In the genomic region with DNA sequence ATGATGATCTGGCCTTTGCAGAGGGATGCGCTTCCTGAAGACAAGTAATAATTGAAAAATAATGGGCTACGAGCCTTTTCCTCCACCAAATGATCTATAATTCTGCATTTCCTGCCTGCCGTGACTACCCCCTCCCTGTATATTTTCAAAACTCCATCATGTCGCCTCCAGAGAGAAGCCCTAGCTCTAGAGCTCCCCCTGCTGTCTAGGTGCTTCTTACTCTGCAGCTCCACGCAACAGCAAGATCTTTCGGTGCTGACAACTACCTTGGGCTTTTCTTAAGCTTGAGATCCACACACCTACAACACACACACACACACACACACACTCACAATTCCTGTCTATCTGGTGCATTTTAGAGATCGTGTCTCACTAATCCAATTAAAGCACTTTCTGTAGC, we compare ENCODE assay signal across 7 mouse cellular contexts. TPM values are rescaled to one million over a fixed set of nuclear protein-coding genes. Genes with fewer than 3 reads are reported as not detected.
A peak's percentile ranks its signal among the peaks of the same experiment; 100 is the strongest.
DNase-seq lines count a peak whose midpoint lies in the region; ATAC-seq and TF ChIP-seq lines count a peak whose summit lies in the region.

No protein-coding gene starts in this region.

- H3K27ac ChIP-seq in kidney, postnatal 0 days = no peak overlapping the region
- H3K27ac ChIP-seq in liver, embryonic 13.5 days = no peak overlapping the region

- H3K4me2 ChIP-seq in kidney, postnatal 0 days (ENCODE audit: low read length) = no peak overlapping the region
- no peak overlapping the region for H3K4me2 ChIP-seq in liver, embryonic 13.5 days

- no peaks in the 10 kb centered on the region for H3K9me3 ChIP-seq in kidney, postnatal 0 days (replicated peaks; ENCODE audit: low read length)
- H3K9me3 ChIP-seq in liver, embryonic 13.5 days (replicated peaks) = no peaks in the 10 kb centered on the region

- peak; percentile 77 for TF ChIP-seq CTCF in kidney, postnatal 0 days (IDR thresholded peaks at IDR 0.05; ENCODE audit: low read depth)

- DNase-seq in ovary, postnatal 14 days (ENCODE audit: low spot score) = peak; percentile 25
- no peak for DNase-seq in ovary, postnatal 10 days (ENCODE audit: low spot score)
- peak; percentile 39 for DNase-seq in ZHBTc4 (ENCODE audit: low read depth, low spot score)
- DNase-seq in embryo, embryonic 10.5 days (ENCODE audit: low spot score) = peak; percentile 62
- peak; percentile 34 for DNase-seq in kidney, postnatal 0 days (ENCODE audit: low spot score)
- DNase-seq in liver, embryonic 13.5 days = peak; percentile 23
- peak; percentile 25 to 27 for DNase-seq in right cerebral cortex, postnatal 36 days (ENCODE audit: low spot score in 2 of 2)

- 45% methylated on average over 7 of the region's 7 CpGs for WGBS in kidney, postnatal 0 days
- WGBS in liver, embryonic 13.5 days (ENCODE audit: insufficient replicate concordance) = 37% methylated on average over 7 of the region's 7 CpGs

- H3K4me3 ChIP-seq in kidney, postnatal 0 days (replicated peaks; ENCODE audit: low read depth, low read length) = no peak overlapping the region
- no peak overlapping the region for H3K4me3 ChIP-seq in liver, embryonic 13.5 days (replicated peaks)

- H3K36me3 ChIP-seq in kidney, postnatal 0 days (ENCODE audit: insufficient read depth, low read length) = no peaks in the 10 kb centered on the region
- no peaks in the 10 kb centered on the region for H3K36me3 ChIP-seq in liver, embryonic 13.5 days

- H3K4me1 ChIP-seq in kidney, postnatal 0 days (replicated peaks; ENCODE audit: insufficient read depth, low read length) = no peaks in the 10 kb centered on the region
- no peaks in the 10 kb centered on the region for H3K4me1 ChIP-seq in liver, embryonic 13.5 days (replicated peaks)

- H3K27me3 ChIP-seq in kidney, postnatal 0 days (ENCODE audit: insufficient read depth, low read length) = no peaks in the 10 kb centered on the region
- H3K27me3 ChIP-seq in liver, embryonic 13.5 days = no peaks in the 10 kb centered on the region

- H3K9ac ChIP-seq in kidney, postnatal 0 days (ENCODE audit: low read depth, low read length) = no peak overlapping the region
- H3K9ac ChIP-seq in liver, embryonic 13.5 days = no peak overlapping the region

- no peak for ATAC-seq in kidney, postnatal 0 days (replicated peaks; ENCODE audit: low FRiP score, low read depth)
- ATAC-seq in liver, embryonic 13.5 days (ENCODE audit: low read depth) = no peak

RNA-seq across cellular contexts. Expression of gene Enkur, which starts 17.6 kb away (rescaled TPM):
- 1.5 and 1.6 TPM in 2 replicates for polyA plus RNA-seq in kidney, postnatal 0 days (2015; fragmentation: Nextera tagmentation; extraction: Ambion mirVana)
- polyA plus RNA-seq in liver, embryonic 13.5 days (2015; fragmentation: Nextera tagmentation; extraction: Ambion mirVana) = not detected in 2 replicates

RNA-seq across cellular contexts. Expression of gene Thnsl1, which starts 17.9 kb away (rescaled TPM):
- polyA plus RNA-seq in kidney, postnatal 0 days (2015; fragmentation: Nextera tagmentation; extraction: Ambion mirVana) = 5.8 and 6.4 TPM in 2 replicates
- polyA plus RNA-seq in liver, embryonic 13.5 days (2015; fragmentation: Nextera tagmentation; extraction: Ambion mirVana) = 1.7 and 2.6 TPM in 2 replicates
